Comparison of ENCODE assay signal across 24 mouse cellular contexts in the genomic region with DNA sequence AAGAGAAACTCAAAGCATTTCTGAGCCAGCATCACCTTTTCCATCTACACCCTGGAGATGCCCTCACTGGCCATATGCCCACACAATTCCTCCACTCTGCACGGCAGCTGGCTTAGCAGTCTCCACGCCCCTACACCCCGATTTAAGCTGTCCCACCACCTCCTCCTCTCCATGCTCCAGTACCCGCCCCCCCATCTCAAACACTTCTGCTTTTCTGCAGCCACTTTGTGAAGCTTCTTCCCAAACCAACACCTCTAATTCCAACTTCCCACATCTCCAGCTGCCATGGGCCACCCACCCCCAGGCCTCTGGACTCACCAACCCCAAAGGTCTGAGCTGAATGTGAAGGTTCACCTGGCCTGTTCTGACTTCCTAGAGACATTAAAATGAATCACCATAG.
"Had no signal": no experiment of that assay in that cellular context is flagged by ENCODE, and none has a peak within 500 bp of the region (broad histone marks: within the 10 kb centered on the region; RNA-seq: fewer than 3 reads in every experiment).

No protein-coding gene starts in this region.

- DNase-seq: gastrocnemius, adult 2 months; gastrocnemius, postnatal 10 days; gastrocnemius, postnatal 25 days; heart, adult 18-20 months; heart, postnatal 10 days; heart, postnatal 4 days; kidney, adult 18-20 months; kidney, adult 8-10 months; kidney, postnatal 10 days; kidney, postnatal 25 days; kidney, postnatal 4 days; liver had no signal

- H3K36me3 ChIP-seq: hindbrain, embryonic 12.5 days; intestine, embryonic 15.5 days had no signal

- H3K9me3 ChIP-seq: heart, embryonic 10.5 days; intestine, embryonic 15.5 days; limb, embryonic 10.5 days had no signal

- H3K4me3 ChIP-seq: gastrocnemius, adult 2 months; heart, embryonic 10.5 days; heart, embryonic 12.5 days; hindbrain, embryonic 10.5 days; hindbrain, embryonic 12.5 days; intestine, embryonic 15.5 days; layer of hippocampus, adult 2 months; limb, embryonic 10.5 days; limb, embryonic 12.5 days had no signal

- H3K27ac ChIP-seq: gastrocnemius, adult 2 months; heart, embryonic 10.5 days; hindbrain, embryonic 10.5 days; hindbrain, embryonic 12.5 days; hindbrain, embryonic 14.5 days; intestine, embryonic 15.5 days; layer of hippocampus, adult 2 months; limb, embryonic 10.5 days; limb, embryonic 12.5 days had no signal

- ATAC-seq: hindbrain, embryonic 16.5 days; inflammation-experienced regulatory T-cells, adult 6 months; intestine, embryonic 15.5 days; intestine, postnatal 0 days had no signal

- H3K9ac ChIP-seq: heart, embryonic 12.5 days; hindbrain, embryonic 12.5 days; hindbrain, embryonic 14.5 days; intestine, embryonic 15.5 days; limb, embryonic 12.5 days had no signal

- H3K4me1 ChIP-seq: intestine, embryonic 15.5 days; limb, embryonic 10.5 days; limb, embryonic 12.5 days had no signal

- H3K27me3 ChIP-seq: heart, embryonic 12.5 days; hindbrain, embryonic 12.5 days; intestine, embryonic 15.5 days; limb, embryonic 12.5 days had no signal
